Mouse (Mus musculus): Measurements from ENCODE around the gene Gm9817.

GRCm38 (mm10) chr13:45070366-45070765 lies 8.1 kb upstream of the Gm9817 start:
- TF ChIP-seq CTCF (IDR thresholded peaks at IDR 0.05), result no peak
- no peak for TF ChIP-seq EP300 (IDR thresholded peaks at IDR 0.05)
